9 mouse cellular contexts compared by ENCODE assay signal in genomic region chr3:151836871-151837680, GRCm38 (mm10). TPM values are rescaled to one million over a fixed set of nuclear protein-coding genes. Genes with fewer than 3 reads are reported as not detected.
DNase-seq lines count a peak whose midpoint lies in the region; ATAC-seq lines count a peak whose summit lies in the region.
"Had no signal": no experiment of that assay in that cellular context is flagged by ENCODE, and none has a peak within 500 bp of the region (broad histone marks: within the 10 kb centered on the region; RNA-seq: fewer than 3 reads in every experiment).

Gene Ptgfr (minus strand): TSS chr3:151837630.

- H3K4me1 ChIP-seq in forebrain, embryonic 10.5 days, result peaks cover 23% of the 10 kb centered on the region
- H3K4me1 ChIP-seq in heart, embryonic 13.5 days, result peaks cover 12% of the 10 kb centered on the region; the same call in 1 of the 2 replicates
- peaks cover 5% of the 10 kb centered on the region; the same call in 1 of the 2 replicates for H3K4me1 ChIP-seq in kidney, embryonic 16.5 days (ENCODE audit: insufficient read depth, low read length)
- peaks cover 15% of the 10 kb centered on the region; the same call in 1 of the 2 replicates for H3K4me1 ChIP-seq in lung, embryonic 15.5 days

- H3K27ac ChIP-seq in forebrain, embryonic 10.5 days, result peak within 1 kb of the TSS; percentile 77
- H3K27ac ChIP-seq in heart, embryonic 13.5 days (replicated peaks), result no peak within 1 kb of the TSS
- H3K27ac ChIP-seq in kidney, embryonic 16.5 days (ENCODE audit: low read length), result 0 out of 2 replicates have a peak within 1 kb of the TSS, but pooled peaks have one; percentile 35
- no peak within 1 kb of the TSS for H3K27ac ChIP-seq in lung, embryonic 15.5 days

- WGBS in forebrain, embryonic 10.5 days, result under 1% methylated on average over 30 of the region's 30 CpGs
- WGBS in heart, embryonic 13.5 days, result under 1% methylated on average over 30 of the region's 30 CpGs
- WGBS in kidney, embryonic 16.5 days, result 1% methylated on average over 30 of the region's 30 CpGs
- 1% methylated on average over 30 of the region's 30 CpGs for WGBS in lung, embryonic 15.5 days

- H3K27me3 ChIP-seq in forebrain, embryonic 10.5 days (ENCODE audit: poor library complexity, severe bottlenecking), result peaks cover 51% of the 10 kb centered on the region
- peaks cover 10% of the 10 kb centered on the region; the same call in 1 of the 2 replicates for H3K27me3 ChIP-seq in heart, embryonic 13.5 days (replicated peaks)
- H3K27me3 ChIP-seq in kidney, embryonic 16.5 days (ENCODE audit: insufficient read depth, low read length), result peaks cover 4% of the 10 kb centered on the region; the same call in 1 of the 2 replicates
- H3K27me3 ChIP-seq in lung, embryonic 15.5 days, result peaks cover 25% of the 10 kb centered on the region

- no peaks in the 10 kb centered on the region for H3K9me3 ChIP-seq in forebrain, embryonic 10.5 days
- H3K9me3 ChIP-seq in heart, embryonic 13.5 days, result no peaks in the 10 kb centered on the region
- no peaks in the 10 kb centered on the region for H3K9me3 ChIP-seq in kidney, embryonic 16.5 days (ENCODE audit: low read length)
- H3K9me3 ChIP-seq in lung, embryonic 15.5 days, result no peaks in the 10 kb centered on the region

- peak within 1 kb of the TSS; percentile 63 for H3K4me3 ChIP-seq in forebrain, embryonic 10.5 days
- peak within 1 kb of the TSS; percentile 62 for H3K4me3 ChIP-seq in heart, embryonic 13.5 days
- peak within 1 kb of the TSS; percentile 57 for H3K4me3 ChIP-seq in kidney, embryonic 16.5 days (ENCODE audit: low read length)
- H3K4me3 ChIP-seq in lung, embryonic 15.5 days, result peak within 1 kb of the TSS; percentile 51

- DNase-seq in layer of hippocampus, postnatal 10 days (ENCODE audit: low spot score in 2 of 2), result peak; percentile 48 to 62
- DNase-seq in layer of hippocampus, adult 9-11 months, result no peak
- peak; percentile 42 for DNase-seq in forebrain, embryonic 10.5 days (ENCODE audit: extremely low spot score, low spot score)
- peak; percentile 52 for DNase-seq in ovary, postnatal 10 days (ENCODE audit: low spot score)
- no peak for DNase-seq in spleen, adult 18-20 months

- no peaks in the 10 kb centered on the region for H3K36me3 ChIP-seq in forebrain, embryonic 10.5 days (replicated peaks)
- no peaks in the 10 kb centered on the region for H3K36me3 ChIP-seq in heart, embryonic 13.5 days
- no peaks in the 10 kb centered on the region for H3K36me3 ChIP-seq in kidney, embryonic 16.5 days (ENCODE audit: insufficient read depth, low read length)
- H3K36me3 ChIP-seq in lung, embryonic 15.5 days, result no peaks in the 10 kb centered on the region
- H3K36me3 ChIP-seq: G1E had no signal

- H3K4me2 ChIP-seq in heart, embryonic 13.5 days, result peak within 1 kb of the TSS; percentile 90
- peak within 1 kb of the TSS; percentile 90 for H3K4me2 ChIP-seq in kidney, embryonic 16.5 days (replicated peaks; ENCODE audit: low read depth, low read length)
- H3K4me2 ChIP-seq in lung, embryonic 15.5 days, result peak within 1 kb of the TSS; percentile 96

- ATAC-seq in heart, embryonic 13.5 days (ENCODE audit: extremely low read depth, insufficient number of reproducible peaks, low FRiP score, low TSS enrichment), result peak; percentile 37; the same call in 1 of the 2 replicates
- peak; percentile 94 for ATAC-seq in kidney, embryonic 16.5 days (ENCODE audit: low FRiP score, low TSS enrichment)
- ATAC-seq in lung, embryonic 15.5 days (ENCODE audit: borderline replicate concordance, extremely low read depth, low FRiP score, low TSS enrichment), result peak; percentile 86

- H3K9ac ChIP-seq in heart, embryonic 13.5 days, result peak within 1 kb of the TSS; percentile 80
- H3K9ac ChIP-seq in kidney, embryonic 16.5 days (replicated peaks; ENCODE audit: low read length), result peak within 1 kb of the TSS; percentile 64
- peak within 1 kb of the TSS; percentile 51 for H3K9ac ChIP-seq in lung, embryonic 15.5 days

RNA-seq across cellular contexts. Expression of gene Ptgfr, which starts in this region (rescaled TPM):
- total RNA-seq in layer of hippocampus, postnatal 10 days (2021), result 1 to 10 TPM in 1 of 2 experiments, under 1 TPM in 1; 0.41 to 1.1 TPM
- polyA plus RNA-seq in forebrain, embryonic 10.5 days (2016; fragmentation: Nextera tagmentation; extraction: Ambion mirVana), result 1.9 and 2.9 TPM in 2 replicates
- 1.3 and 1.4 TPM in 2 replicates for polyA plus RNA-seq in heart, embryonic 13.5 days (2015; fragmentation: Nextera tagmentation; extraction: Ambion mirVana)
- 3.6 and 4.4 TPM in 2 replicates for polyA plus RNA-seq in kidney, embryonic 16.5 days (2015; fragmentation: Nextera tagmentation; extraction: Ambion mirVana)
- polyA plus RNA-seq in lung, embryonic 15.5 days (2015; fragmentation: Nextera tagmentation; extraction: Ambion mirVana), result 0.31 and 0.59 TPM in 2 replicates
- polyA plus RNA-seq: G1E had no signal

Comparison
In these comparisons a context has a peak if more than half of its experiments do, and no peak if none do; other contexts are left out.
1. DNase-seq: peak in layer of hippocampus, postnatal 10 days (2 of 2), forebrain, embryonic 10.5 days (single experiment) and ovary, postnatal 10 days (single experiment); none in layer of hippocampus, adult 9-11 months (single experiment) and spleen, adult 18-20 months (0 of 2).
2. Peak in ATAC-seq, H3K4me3 ChIP-seq, H3K9ac ChIP-seq and H3K4me2 ChIP-seq in lung, embryonic 15.5 days; RNA of the gene not detected or under 1 TPM.
3. H3K27ac ChIP-seq: peak in forebrain, embryonic 10.5 days (single experiment) and kidney, embryonic 16.5 days (single experiment); none in heart, embryonic 13.5 days (single experiment) and lung, embryonic 15.5 days (single experiment).
4. ATAC-seq: peak in every context shown above with its lines; median percentile 94 in kidney, embryonic 16.5 days; 86 in lung, embryonic 15.5 days; 37 in heart, embryonic 13.5 days.
5. Peak in every context shown above with its lines, with median percentiles within 50 percentile points of each other: H3K4me3 ChIP-seq, H3K4me2 ChIP-seq and H3K9ac ChIP-seq.